In the genomic region with DNA sequence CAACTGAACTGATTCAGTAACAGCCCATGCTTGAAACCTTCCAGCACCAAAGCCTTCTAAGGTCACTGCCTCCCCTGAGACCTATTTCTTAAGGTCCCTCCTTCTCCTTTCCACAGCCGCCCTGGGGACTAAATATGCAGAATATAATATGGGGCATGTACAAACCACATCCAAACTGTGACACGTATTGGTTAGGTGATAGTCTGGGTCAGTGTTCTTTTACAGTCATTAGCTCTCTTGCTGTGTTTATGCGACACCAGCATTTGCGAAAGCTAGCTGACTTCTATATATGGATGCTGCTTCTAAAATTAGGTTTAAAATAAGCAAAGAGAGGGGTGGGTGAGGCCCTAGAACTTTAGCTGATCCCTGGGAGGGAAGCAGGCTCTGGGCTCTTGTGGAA, we compare ENCODE assay signal across 1 mouse cellular context.
A peak's percentile ranks its signal among the peaks of the same experiment; 100 is the strongest.
TF ChIP-seq lines count a peak whose summit lies in the region.

No protein-coding gene starts in this region.

TF ChIP-seq in CH12.LX, 34 proteins besides CTCF, POLR2A, EP300 and RAD21 (continued from another document):
- peak; percentile 68 for TF ChIP-seq ETS1 (conservative IDR thresholded peaks at IDR 0.05; ENCODE audit: low read depth, low read length)
- TF ChIP-seq ZC3H11A (IDR thresholded peaks at IDR 0.05; ENCODE audit: low read depth, low read length), result no peak
- TF ChIP-seq JUND (conservative IDR thresholded peaks at IDR 0.05; ENCODE audit: low read depth, low read length), result no peak
- TF ChIP-seq MXI1 (IDR thresholded peaks at IDR 0.05; ENCODE audit: low read depth, low read length), result 0 out of 2 replicates have a peak, but pooled peaks have one; percentile 38
- TF ChIP-seq MAFK (IDR thresholded peaks at IDR 0.05; ENCODE audit: insufficient replicate concordance, low read length), result no peak
- no peak for TF ChIP-seq SMC3 (IDR thresholded peaks at IDR 0.05; ENCODE audit: low read depth, low read length)
- no peak for TF ChIP-seq MYC (IDR thresholded peaks at IDR 0.05; ENCODE audit: low read depth, low read length)
- TF ChIP-seq USF2 (conservative IDR thresholded peaks at IDR 0.05; ENCODE audit: low read depth, low read length), result no peak
- TF ChIP-seq MAX (IDR thresholded peaks at IDR 0.05; ENCODE audit: low read length), result no peak
- no peak for TF ChIP-seq HCFC1 (IDR thresholded peaks at IDR 0.05; ENCODE audit: low read depth, low read length)
- TF ChIP-seq BHLHE40 (IDR thresholded peaks at IDR 0.05; ENCODE audit: low read depth, low read length), result peak; percentile 52
- TF ChIP-seq ZMIZ1 (IDR thresholded peaks at IDR 0.05; ENCODE audit: low read depth, low read length), result no peak; the same call in 1 of the 2 replicates
- TF ChIP-seq POLR2AphosphoS2 (IDR thresholded peaks at IDR 0.05; ENCODE audit: low read depth, low read length), result no peak
- no peak for TF ChIP-seq E2F4 (IDR thresholded peaks at IDR 0.05; ENCODE audit: insufficient replicate concordance, low read depth, low read length)
- peak; percentile 77 for TF ChIP-seq MEF2A (IDR thresholded peaks at IDR 0.05; ENCODE audit: borderline replicate concordance, low read depth, low read length)
- peak; percentile 65; the same call in 1 of the 2 replicates for TF ChIP-seq TBP (conservative IDR thresholded peaks at IDR 0.05; ENCODE audit: low read depth, low read length)
- TF ChIP-seq ZNF384 (IDR thresholded peaks at IDR 0.05; ENCODE audit: low read depth, low read length), result no peak
- TF ChIP-seq SIN3A (IDR thresholded peaks at IDR 0.05; ENCODE audit: low read length), result no peak
- no peak for TF ChIP-seq ZKSCAN1 (IDR thresholded peaks at IDR 0.05; ENCODE audit: borderline replicate concordance, low read depth, low read length)
- 0 out of 2 replicates have a peak, but pooled peaks have one; percentile 55 for TF ChIP-seq CHD1 (IDR thresholded peaks at IDR 0.05; ENCODE audit: low read depth, low read length)
- TF ChIP-seq NRF1 (IDR thresholded peaks at IDR 0.05; ENCODE audit: low read depth, low read length), result no peak
- no peak for TF ChIP-seq NELFE (IDR thresholded peaks at IDR 0.05; ENCODE audit: low read depth, low read length)
- TF ChIP-seq UBTF (IDR thresholded peaks at IDR 0.05; ENCODE audit: low read depth, low read length), result no peak
- no peak for TF ChIP-seq GABPA (IDR thresholded peaks at IDR 0.05; ENCODE audit: insufficient replicate concordance, low read depth, low read length)
- TF ChIP-seq JUN (IDR thresholded peaks at IDR 0.05; ENCODE audit: insufficient read depth, low read depth, low read length), result no peak
- 0 out of 2 replicates have a peak, but pooled peaks have one; percentile 14 for TF ChIP-seq CHD2 (IDR thresholded peaks at IDR 0.05; ENCODE audit: low read length)
- peak; percentile 62; the same call in 1 of the 2 replicates for TF ChIP-seq KAT2A (IDR thresholded peaks at IDR 0.05; ENCODE audit: insufficient replicate concordance, low read length)
